Mouse (Mus musculus): ENCODE measurements around the gene Psd.

DNA sequence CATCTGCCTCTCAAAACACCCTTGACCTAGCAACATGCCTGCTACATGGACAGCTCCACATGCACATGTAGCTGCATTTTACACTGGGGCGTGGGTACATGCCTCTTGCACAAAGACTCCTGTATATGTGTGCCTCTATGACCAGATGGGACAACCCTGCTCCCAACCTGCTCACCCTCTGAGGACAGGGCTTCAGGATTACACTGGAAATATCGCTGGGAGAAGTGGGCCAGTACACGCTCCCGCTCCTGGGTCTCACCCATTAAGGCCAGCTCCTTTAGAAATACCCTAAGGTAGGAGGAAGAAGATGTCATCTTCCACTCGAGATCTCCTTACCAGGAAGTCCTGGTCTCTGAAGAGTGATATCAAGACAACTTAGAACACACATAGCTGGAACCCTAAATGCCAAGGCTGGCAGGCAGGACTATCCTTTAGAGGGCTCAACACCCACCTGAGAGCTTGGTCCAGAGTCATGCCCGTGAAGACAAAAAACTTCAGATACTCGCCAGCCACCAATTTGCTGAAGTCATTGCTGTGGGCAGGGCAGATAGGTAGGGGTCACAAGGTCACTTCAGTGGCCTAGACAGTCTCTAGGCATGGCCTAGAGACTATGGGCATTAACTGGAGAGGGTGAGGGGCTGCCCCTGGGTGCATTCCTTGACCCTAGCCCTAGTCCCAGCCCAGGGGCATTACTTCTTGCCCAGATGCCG is 6.7 kb downstream of the Psd start:
- TF ChIP-seq POLR2A (IDR thresholded peaks at IDR 0.05; ENCODE audit: borderline replicate concordance, low read depth, low read length) (no peak), CTCF (IDR thresholded peaks at IDR 0.05; ENCODE audit: low read depth, low read length) (no peak)
